Comparison of ENCODE assay signal across 23 mouse cellular contexts in genomic region chr17:67245273-67245875, GRCm38 (mm10).
A peak's percentile ranks its signal among the peaks of the same experiment; 100 is the strongest.
DNase-seq lines count a peak whose midpoint lies in the region; ATAC-seq lines count a peak whose summit lies in the region.
"Had no signal": no experiment of that assay in that cellular context is flagged by ENCODE, and none has a peak within 500 bp of the region (broad histone marks: within the 10 kb centered on the region; RNA-seq: fewer than 3 reads in every experiment).

No protein-coding gene starts in this region.

- no peaks in the 10 kb centered on the region for H3K36me3 ChIP-seq in kidney, embryonic 16.5 days (ENCODE audit: insufficient read depth, low read length)
- H3K36me3 ChIP-seq in lung, embryonic 16.5 days (ENCODE audit: control insufficient read depth, insufficient read depth, low read length): no peaks in the 10 kb centered on the region
- H3K36me3 ChIP-seq: embryonic facial prominence, embryonic 12.5 days; forebrain, embryonic 12.5 days; G1E; heart, embryonic 12.5 days; hindbrain, embryonic 10.5 days had no signal

- ATAC-seq in kidney, embryonic 16.5 days (ENCODE audit: low FRiP score, low TSS enrichment): peak; percentile 58; the same call in 1 of the 2 replicates
- ATAC-seq in lung, embryonic 16.5 days (ENCODE audit: low read depth): peak; percentile 66
- ATAC-seq: CD4-positive, CD25-positive, alpha-beta regulatory T cell, adult 4 months; forebrain, embryonic 16.5 days had no signal

- DNase-seq in heart, adult 11 months: peak; percentile 74
- no peak for DNase-seq in heart, adult 9 months (ENCODE audit: low spot score in 2 of 2)
- no peak for DNase-seq in kidney, postnatal 25 days
- DNase-seq in lung, postnatal 14 days: no peak
- DNase-seq in urinary bladder, postnatal 14 days (ENCODE audit: low spot score): peak; percentile 4
- no peak for DNase-seq in urinary bladder, postnatal 4 days (ENCODE audit: low spot score in 2 of 2)
- DNase-seq: adrenal gland, adult 8-10 months; adrenal gland, postnatal 36 days; B cell, adult 2 months; cerebellum, adult 2 months; cerebellum, postnatal 14 days; embryo, embryonic 11 days; gastrocnemius, postnatal 10 days; heart, adult 2 months had no signal

- no peak overlapping the region for H3K4me3 ChIP-seq in kidney, embryonic 16.5 days (ENCODE audit: low read length)
- no peak overlapping the region for H3K4me3 ChIP-seq in lung, embryonic 16.5 days (ENCODE audit: low read length)
- H3K4me3 ChIP-seq: embryonic facial prominence, embryonic 12.5 days; forebrain, embryonic 12.5 days; heart, adult 2 months; heart, embryonic 12.5 days; hindbrain, embryonic 10.5 days had no signal

- 46% methylated on average over 4 of the region's 4 CpGs for WGBS in kidney, embryonic 16.5 days
- WGBS in lung, embryonic 16.5 days: 51% methylated on average over 4 of the region's 4 CpGs

- H3K9ac ChIP-seq in kidney, embryonic 16.5 days (replicated peaks; ENCODE audit: low read length): no peak overlapping the region
- no peak overlapping the region for H3K9ac ChIP-seq in lung, embryonic 16.5 days (ENCODE audit: low read length)
- H3K9ac ChIP-seq: embryonic facial prominence, embryonic 12.5 days; forebrain, embryonic 12.5 days; heart, embryonic 12.5 days had no signal

- peaks cover 39% of the 10 kb centered on the region for H3K4me1 ChIP-seq in kidney, embryonic 16.5 days (ENCODE audit: insufficient read depth, low read length)
- peaks cover 17% of the 10 kb centered on the region for H3K4me1 ChIP-seq in lung, embryonic 16.5 days (replicated peaks; ENCODE audit: control insufficient read depth, insufficient read depth, low read length)

- no peaks in the 10 kb centered on the region for H3K9me3 ChIP-seq in kidney, embryonic 16.5 days (ENCODE audit: low read length)
- H3K9me3 ChIP-seq in lung, embryonic 16.5 days (ENCODE audit: control insufficient read depth, low read length): no peaks in the 10 kb centered on the region
- H3K9me3 ChIP-seq: embryonic facial prominence, embryonic 12.5 days; forebrain, embryonic 12.5 days; heart, embryonic 12.5 days; hindbrain, embryonic 10.5 days had no signal

- H3K27ac ChIP-seq in kidney, embryonic 16.5 days (ENCODE audit: low read length): peak overlapping the region; percentile 19; the same call in 1 of the 2 replicates
- 0 out of 2 replicates have a peak overlapping the region, but pooled peaks have one; percentile 17 for H3K27ac ChIP-seq in lung, embryonic 16.5 days (ENCODE audit: low read length)
- H3K27ac ChIP-seq: embryonic facial prominence, embryonic 12.5 days; forebrain, embryonic 12.5 days; heart, adult 2 months; hindbrain, embryonic 10.5 days had no signal

- no peaks in the 10 kb centered on the region for H3K27me3 ChIP-seq in kidney, embryonic 16.5 days (ENCODE audit: insufficient read depth, low read length)
- no peaks in the 10 kb centered on the region for H3K27me3 ChIP-seq in lung, embryonic 16.5 days (ENCODE audit: control insufficient read depth, insufficient read depth, low read depth, low read length)
- H3K27me3 ChIP-seq: forebrain, embryonic 12.5 days; heart, embryonic 12.5 days had no signal

- H3K4me2 ChIP-seq in kidney, embryonic 16.5 days (replicated peaks; ENCODE audit: low read depth, low read length): no peak overlapping the region
- H3K4me2 ChIP-seq in lung, embryonic 16.5 days (ENCODE audit: low read depth, low read length): no peak overlapping the region
- H3K4me2 ChIP-seq: embryonic facial prominence, embryonic 12.5 days; forebrain, embryonic 12.5 days; heart, embryonic 12.5 days had no signal

Comparison
In these comparisons a context has a peak if more than half of its experiments do, and no peak if none do; other contexts are left out.
1. DNase-seq: peak in heart, adult 11 months (single experiment) and urinary bladder, postnatal 14 days (single experiment); none in heart, adult 9 months (0 of 2), kidney, postnatal 25 days (0 of 2), lung, postnatal 14 days (single experiment) and urinary bladder, postnatal 4 days (0 of 2).